Mouse (Mus musculus): ENCODE data around the gene Rnaseh2c. TPM values are rescaled to one million over a fixed set of nuclear protein-coding genes. Genes with fewer than 3 reads are reported as not detected.

Rnaseh2c gene
- polyA plus RNA-seq, 1 experiment from 2014 or later, result 59.6 TPM

DNA sequence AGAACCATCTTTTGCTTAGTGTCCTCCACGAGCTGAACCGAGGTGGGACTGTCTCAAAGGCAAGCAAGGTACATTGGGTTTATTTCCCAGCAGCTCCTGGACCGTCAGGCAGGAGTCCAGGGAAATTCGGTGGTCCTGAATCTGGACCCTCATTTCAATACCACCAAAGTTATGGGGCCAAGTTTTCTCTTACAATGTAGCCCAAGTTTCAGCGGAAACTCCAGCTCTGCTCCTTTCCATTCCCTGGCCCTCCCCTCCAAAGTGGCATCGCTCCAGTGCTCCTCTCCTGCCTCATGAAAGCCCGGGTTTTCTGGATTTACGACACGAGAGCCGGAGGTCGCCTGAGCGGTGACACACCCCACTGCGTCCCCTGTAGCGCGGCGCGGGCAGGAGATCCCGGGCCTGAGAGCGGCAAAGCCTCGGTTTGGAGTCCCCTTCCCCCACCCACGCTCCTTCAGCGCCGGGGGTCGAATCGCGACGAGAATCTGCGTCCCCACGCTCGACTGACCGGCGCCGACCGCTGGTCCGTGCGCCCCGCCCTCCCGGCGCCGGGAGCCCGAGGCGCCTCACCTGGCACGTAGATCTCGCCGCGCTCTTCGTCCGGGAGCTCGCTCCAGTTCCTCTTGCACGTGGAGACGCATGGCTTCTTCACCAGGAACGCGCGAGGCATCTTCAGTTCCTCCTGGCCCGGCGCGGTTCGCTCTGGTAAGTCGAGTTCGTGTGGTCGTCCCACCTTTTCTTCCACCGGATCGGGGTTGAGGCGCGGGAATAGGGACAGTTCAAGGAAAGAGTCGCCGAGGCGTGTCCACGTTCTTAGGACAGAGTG is 41.8 kb upstream of the Rnaseh2c start:
- Histone ChIP-seq H3K4me2 (replicated peaks; ENCODE audit: low read depth, low read length) (peak overlapping the region; percentile 53), H3K9ac (replicated peaks; ENCODE audit: low read depth) (no peak overlapping the region; the same call in 1 of the 2 replicates), H3K4me3 (ENCODE audit: low read depth, low read length) (peak overlapping the region; percentile 39), H3K9me3 (ENCODE audit: low read length) (no peaks in the 10 kb centered on the region), H3K27me3 (replicated peaks; ENCODE audit: insufficient read depth, low read length) (peaks cover 13% of the 10 kb centered on the region), H3K4me1 (ENCODE audit: insufficient read depth, low read depth, low read length) (no peaks in the 10 kb centered on the region), H3K36me3 (ENCODE audit: insufficient read depth, low read length) (no peaks in the 10 kb centered on the region), H3K27ac (ENCODE audit: low read length) (peak overlapping the region; percentile 71)
- ATAC-seq (peak; percentile 8; the same call in 1 of the 2 replicates), DNase-seq (ENCODE audit: low spot score) (peak; percentile 35)
- TF ChIP-seq CTCF (IDR thresholded peaks at IDR 0.05), result no peak
- no peak for TF ChIP-seq EP300 (IDR thresholded peaks at IDR 0.05)
- under 1% methylated on average over 68 of the region's 69 CpGs for WGBS

DNA sequence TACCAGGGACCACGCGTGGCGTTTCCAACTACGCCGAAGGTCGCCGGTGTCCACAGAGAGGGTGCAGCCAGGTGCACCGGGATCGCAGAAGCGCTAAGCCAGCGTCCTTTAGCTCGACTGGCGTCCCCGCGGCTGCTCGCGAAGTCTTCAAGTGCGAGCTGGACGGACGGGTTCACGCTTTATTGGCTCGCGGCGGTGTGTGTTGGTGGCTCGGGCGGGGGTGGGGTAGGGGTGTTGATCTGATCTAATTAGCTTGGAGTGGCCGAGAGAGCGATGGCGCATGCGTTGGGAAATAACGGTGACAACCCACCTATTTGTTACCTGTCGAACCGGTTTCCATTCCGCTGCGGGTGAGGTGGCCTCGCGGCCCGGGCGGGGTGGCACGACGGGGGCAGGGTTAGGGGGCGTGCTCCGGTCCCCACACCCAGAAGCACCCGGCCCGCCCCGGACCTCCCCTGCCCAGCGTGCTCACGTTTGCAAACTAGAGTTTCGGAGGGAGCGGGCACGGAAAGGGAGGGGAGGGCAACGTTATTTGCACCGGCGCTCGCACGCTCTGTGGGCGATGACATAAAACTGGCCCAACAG is 41.1 kb upstream of the Rnaseh2c start, which contains the start of gene Ovol1:
Ovol1 (minus strand) TSS at position 190 of the 585 bp plus-strand sequence.
- Histone ChIP-seq H3K4me3 (ENCODE audit: low read depth, low read length) (peak within 1 kb of the TSS; percentile 39), H3K4me2 (replicated peaks; ENCODE audit: low read depth, low read length) (peak within 1 kb of the TSS; percentile 53), H3K36me3 (ENCODE audit: insufficient read depth, low read length) (no peaks in the 10 kb centered on the region), H3K9ac (replicated peaks; ENCODE audit: low read depth) (no peak within 1 kb of the TSS; the same call in 1 of the 2 replicates), H3K9me3 (ENCODE audit: low read length) (no peaks in the 10 kb centered on the region), H3K4me1 (ENCODE audit: insufficient read depth, low read depth, low read length) (no peaks in the 10 kb centered on the region), H3K27ac (ENCODE audit: low read length) (peak within 1 kb of the TSS; percentile 83), H3K27me3 (replicated peaks; ENCODE audit: insufficient read depth, low read length) (peaks cover 13% of the 10 kb centered on the region)
- TF ChIP-seq CTCF (IDR thresholded peaks at IDR 0.05), result no peak
- TF ChIP-seq EP300 (IDR thresholded peaks at IDR 0.05), result no peak
- peak; percentile 91 for ATAC-seq
- peak; percentile 89 for DNase-seq (ENCODE audit: low spot score)
- under 1% methylated on average over 57 of the region's 57 CpGs for WGBS

DNA sequence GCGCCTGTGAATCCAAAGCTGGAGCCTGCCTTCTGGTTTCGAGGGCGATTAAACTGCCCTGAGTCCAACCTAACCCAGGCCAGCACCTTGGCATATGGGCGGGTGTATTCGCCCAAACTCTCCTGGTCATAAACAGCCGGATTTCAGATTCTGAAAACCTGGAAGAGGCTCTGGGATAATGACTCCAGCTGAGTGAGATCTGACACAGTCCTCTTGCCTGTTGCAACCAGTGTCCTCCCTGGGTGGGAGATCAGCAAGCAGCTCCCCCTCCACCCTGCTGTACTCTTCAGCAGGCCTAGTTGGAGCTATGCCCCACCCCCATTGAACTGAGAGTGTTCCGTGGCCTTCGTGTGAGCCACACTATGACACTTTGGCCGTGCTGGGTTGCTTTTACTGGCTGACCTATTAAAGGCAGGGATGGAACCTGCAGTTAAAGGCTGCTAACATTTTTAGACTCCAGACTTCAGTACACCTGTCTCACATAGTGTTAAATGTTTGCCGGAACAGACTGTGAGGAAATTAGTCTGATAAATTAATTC is 40.4 kb upstream of the Rnaseh2c start:
- 17% methylated on average over 10 of the region's 10 CpGs for WGBS
- Histone ChIP-seq H3K4me3 (ENCODE audit: low read depth, low read length) (peak overlapping the region; percentile 39), H3K4me1 (ENCODE audit: insufficient read depth, low read depth, low read length) (no peaks in the 10 kb centered on the region), H3K27ac (ENCODE audit: low read length) (peak overlapping the region; percentile 83), H3K9me3 (ENCODE audit: low read length) (no peaks in the 10 kb centered on the region), H3K27me3 (replicated peaks; ENCODE audit: insufficient read depth, low read length) (peaks cover 13% of the 10 kb centered on the region), H3K9ac (replicated peaks; ENCODE audit: low read depth) (no peak overlapping the region), H3K36me3 (ENCODE audit: insufficient read depth, low read length) (no peaks in the 10 kb centered on the region), H3K4me2 (replicated peaks; ENCODE audit: low read depth, low read length) (peak overlapping the region; percentile 53)
- TF ChIP-seq CTCF (IDR thresholded peaks at IDR 0.05) (no peak), EP300 (IDR thresholded peaks at IDR 0.05) (no peak)
- ATAC-seq, result 0 out of 2 replicates have a peak, but pooled peaks have one; percentile 20
- DNase-seq (ENCODE audit: low spot score), result peak; percentile 36

DNA sequence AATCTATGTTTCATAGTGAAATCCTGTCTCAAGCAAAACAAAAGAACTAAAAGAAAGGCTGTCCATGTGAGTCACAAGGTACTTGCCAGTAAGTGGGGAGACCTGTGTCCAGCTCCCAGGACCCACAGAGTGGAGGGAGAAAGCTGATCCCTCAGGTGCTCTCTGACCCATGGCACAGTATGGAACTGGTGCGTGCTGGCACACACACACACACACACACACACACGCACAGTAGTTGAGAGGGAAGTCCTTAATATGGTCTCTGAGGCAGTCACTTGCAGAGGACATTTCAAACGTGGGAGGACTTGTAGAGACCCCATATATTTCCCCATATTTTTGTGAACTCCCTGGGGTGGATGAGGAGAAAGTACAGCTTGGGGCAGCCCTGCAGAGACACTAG is 39.8 kb upstream of the Rnaseh2c start:
- ATAC-seq (no peak), DNase-seq (ENCODE audit: low spot score) (peak; percentile 8)
- H3K36me3 ChIP-seq (ENCODE audit: insufficient read depth, low read length), result no peaks in the 10 kb centered on the region
- no peak overlapping the region for H3K4me2 ChIP-seq (replicated peaks; ENCODE audit: low read depth, low read length)
- no peak overlapping the region for H3K9ac ChIP-seq (replicated peaks; ENCODE audit: low read depth)
- no peak overlapping the region for H3K4me3 ChIP-seq (ENCODE audit: low read depth, low read length)
- WGBS, result 49% methylated on average over 3 of the region's 3 CpGs
- TF ChIP-seq CTCF (IDR thresholded peaks at IDR 0.05) (no peak), EP300 (IDR thresholded peaks at IDR 0.05) (no peak)
- no peak overlapping the region for H3K27ac ChIP-seq (ENCODE audit: low read length)
- no peaks in the 10 kb centered on the region for H3K9me3 ChIP-seq (ENCODE audit: low read length)
- H3K27me3 ChIP-seq (replicated peaks; ENCODE audit: insufficient read depth, low read length), result peaks cover 13% of the 10 kb centered on the region
- no peaks in the 10 kb centered on the region for H3K4me1 ChIP-seq (ENCODE audit: insufficient read depth, low read depth, low read length)

DNA sequence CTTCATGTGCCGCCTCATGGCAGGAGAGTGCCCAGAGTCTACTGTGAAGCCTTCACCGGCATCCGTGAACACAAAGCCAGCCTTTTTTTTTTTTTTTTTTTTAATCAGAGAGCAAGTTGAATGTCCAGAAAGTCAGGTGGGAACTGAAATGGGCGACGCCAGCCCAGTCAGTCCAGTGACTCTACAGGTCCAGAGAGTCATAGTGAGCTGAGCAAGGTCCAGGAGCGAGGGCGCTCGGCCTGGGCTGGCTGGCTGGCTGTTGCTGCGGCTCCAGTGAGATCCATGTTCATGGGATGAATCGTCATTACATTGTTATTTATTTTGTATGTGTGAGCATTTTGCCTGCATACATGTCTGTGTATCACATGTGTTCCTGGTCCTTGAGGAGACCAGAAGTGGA is 38.9 kb upstream of the Rnaseh2c start:
- no peaks in the 10 kb centered on the region for H3K4me1 ChIP-seq (ENCODE audit: insufficient read depth, low read depth, low read length)
- no peak overlapping the region for H3K27ac ChIP-seq (ENCODE audit: low read length)
- H3K4me2 ChIP-seq (replicated peaks; ENCODE audit: low read depth, low read length), result no peak overlapping the region
- no peak overlapping the region for H3K9ac ChIP-seq (replicated peaks; ENCODE audit: low read depth)
- TF ChIP-seq CTCF (IDR thresholded peaks at IDR 0.05), result no peak
- TF ChIP-seq EP300 (IDR thresholded peaks at IDR 0.05), result no peak
- H3K9me3 ChIP-seq (ENCODE audit: low read length), result no peaks in the 10 kb centered on the region
- peaks cover 13% of the 10 kb centered on the region for H3K27me3 ChIP-seq (replicated peaks; ENCODE audit: insufficient read depth, low read length)
- 85% methylated on average over 10 of the region's 10 CpGs for WGBS
- no peak for ATAC-seq
- no peaks in the 10 kb centered on the region for H3K36me3 ChIP-seq (ENCODE audit: insufficient read depth, low read length)
- no peak overlapping the region for H3K4me3 ChIP-seq (ENCODE audit: low read depth, low read length)
- no peak for DNase-seq (ENCODE audit: low spot score)

DNA sequence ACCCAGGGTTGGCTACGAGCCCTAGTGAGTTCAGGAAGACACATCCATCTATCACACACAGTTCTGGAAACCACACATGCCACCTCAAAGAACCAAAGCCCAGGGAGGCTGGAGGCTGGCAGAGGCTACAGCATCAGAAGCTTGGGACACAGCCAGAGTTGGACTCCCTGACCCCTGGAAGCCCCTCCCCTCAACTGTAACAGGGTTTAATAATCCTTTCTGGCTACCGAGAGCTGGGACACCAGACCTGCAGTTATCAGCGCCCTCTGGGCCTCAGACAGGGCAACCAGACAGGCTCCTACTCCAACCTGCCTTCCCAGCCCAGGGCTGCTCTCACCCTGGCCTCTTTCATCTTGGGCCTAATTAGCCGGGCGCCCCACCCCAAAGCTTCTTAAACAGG is 35.4 kb upstream of the Rnaseh2c start:
- Histone ChIP-seq H3K4me3 (ENCODE audit: low read depth, low read length) (no peak overlapping the region), H3K27ac (ENCODE audit: low read length) (no peak overlapping the region), H3K36me3 (ENCODE audit: insufficient read depth, low read length) (peaks cover 6% of the 10 kb centered on the region; the same call in 1 of the 2 replicates), H3K4me2 (replicated peaks; ENCODE audit: low read depth, low read length) (no peak overlapping the region), H3K4me1 (ENCODE audit: insufficient read depth, low read depth, low read length) (peaks cover 4% of the 10 kb centered on the region), H3K9ac (replicated peaks; ENCODE audit: low read depth) (no peak overlapping the region), H3K27me3 (replicated peaks; ENCODE audit: insufficient read depth, low read length) (0 out of 2 replicates have a peak, but pooled peaks cover under 1% of the 10 kb centered on the region), H3K9me3 (ENCODE audit: low read length) (no peaks in the 10 kb centered on the region)
- ATAC-seq (no peak), DNase-seq (ENCODE audit: low spot score) (no peak)
- TF ChIP-seq EP300 (IDR thresholded peaks at IDR 0.05) (no peak), CTCF (IDR thresholded peaks at IDR 0.05) (no peak)
- 63% methylated on average over 5 of the region's 5 CpGs for WGBS
